Mouse (Mus musculus) hindbrain, embryonic 15.5 days (tissue): Measurements from ENCODE around the gene Nup37. TPM values are rescaled to one million over a fixed set of nuclear protein-coding genes. Genes with fewer than 3 reads are reported as not detected.
A peak's percentile ranks its signal among the peaks of the same experiment; 100 is the strongest.

Experiments
- ATAC-seq: fragments of 200-750 bp; cut with Nextera tagmentation; 2 replicates; pipeline ENCODE4 v1.8.0; 2017; ENCODE audit warnings: low read depth, moderate number of reproducible peaks, moderate TSS enrichment; ENCODE audit not compliant: low FRiP score
- H3K27ac ChIP-seq: fragments of 300-500 bp; sonication (generic); replicated peaks from 2 replicates; pipeline ENCODE4 v1.5.1; 2015; ENCODE audit warnings: mild to moderate bottlenecking, inconsistent platforms
- H3K27me3 ChIP-seq: fragments of 300-500 bp; sonication (generic); 2 replicates; pipeline ENCODE4 v1.6.1; 2015; ENCODE audit warnings: control low read depth, inconsistent platforms
- H3K36me3 ChIP-seq: fragments of 300-500 bp; sonication (generic); 2 replicates; pipeline ENCODE4 v1.6.1; 2015; ENCODE audit warnings: control low read depth, inconsistent platforms
- H3K4me1 ChIP-seq: fragments of 300-500 bp; sonication (generic); replicated peaks from 2 replicates; pipeline ENCODE4 v1.6.1; 2015; ENCODE audit warnings: control low read depth, inconsistent platforms
- H3K4me2 ChIP-seq: fragments of 300-500 bp; sonication (generic); 2 replicates; pipeline ENCODE4 v1.6.1; 2015; ENCODE audit warnings: moderate library complexity, mild to moderate bottlenecking, inconsistent platforms
- H3K4me3 ChIP-seq: fragments of 300-500 bp; sonication (generic); 2 replicates; pipeline ENCODE4 v1.5.1; 2015; ENCODE audit warnings: mild to moderate bottlenecking, inconsistent platforms
- H3K9ac ChIP-seq: fragments of 300-500 bp; sonication (generic); 2 replicates; pipeline ENCODE4 v1.6.1; 2015; ENCODE audit warnings: inconsistent platforms
- H3K9me3 ChIP-seq: fragments of 300-500 bp; sonication (generic); 2 replicates; pipeline ENCODE4 v1.6.1; 2016; ENCODE audit warnings: control low read depth, inconsistent platforms
- WGBS: fragments of 180-500 bp; shearing (Covaris S2); methylation state at CpG from one replicate; pipeline ENCODE4 v1.1.7; 2015; 5-methylcytosine and 5-hydroxymethylcytosine counted together
- polyA plus RNA-seq: library from polyadenylated mRNA; unstranded; fragments of >200 nt; fragmentation: Nextera tagmentation; extraction: Ambion mirVana; gene quantifications from 2 replicates; pipeline ENCODE4 v1.2.1, GENCODE M21; 2015

Gene Nup37
- polyA plus RNA-seq, 1 experiment from 2014 or later, result 25.2 TPM

DNA sequence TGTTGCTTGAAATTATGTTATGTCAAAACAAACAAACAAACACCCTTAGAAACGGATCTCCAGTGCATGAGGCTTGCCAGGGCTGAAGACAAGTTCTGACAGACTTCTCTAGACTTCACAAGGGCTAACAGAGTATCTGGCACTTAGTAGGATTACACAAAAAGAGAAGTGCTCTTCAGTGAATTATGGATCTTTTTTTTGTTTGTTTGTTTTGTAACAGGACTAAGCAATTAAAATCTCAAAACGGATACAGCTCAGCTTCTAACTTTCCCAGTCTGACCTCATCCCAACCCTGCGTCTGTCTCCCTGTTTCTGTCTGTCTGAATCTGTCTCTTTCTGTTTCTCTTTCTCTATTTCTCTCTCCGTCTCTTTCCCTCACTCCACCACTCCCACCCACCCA is 53.7 kb downstream of the Nup37 start:
- Histone ChIP-seq H3K36me3 (peaks cover 2% of the 10 kb centered on the region; the same call in 1 of the 2 replicates), H3K4me1 (peaks cover 5% of the 10 kb centered on the region), H3K27ac (no peak overlapping the region), H3K4me2 (peak overlapping the region; percentile 70), H3K9me3 (no peaks in the 10 kb centered on the region), H3K4me3 (peak overlapping the region; percentile 59), H3K9ac (0 out of 2 replicates have a peak overlapping the region, but pooled peaks have one; percentile 4), H3K27me3 (no peaks in the 10 kb centered on the region)
- ATAC-seq, result peak; percentile 62
- 16% methylated on average over 4 of the region's 4 CpGs for WGBS

DNA sequence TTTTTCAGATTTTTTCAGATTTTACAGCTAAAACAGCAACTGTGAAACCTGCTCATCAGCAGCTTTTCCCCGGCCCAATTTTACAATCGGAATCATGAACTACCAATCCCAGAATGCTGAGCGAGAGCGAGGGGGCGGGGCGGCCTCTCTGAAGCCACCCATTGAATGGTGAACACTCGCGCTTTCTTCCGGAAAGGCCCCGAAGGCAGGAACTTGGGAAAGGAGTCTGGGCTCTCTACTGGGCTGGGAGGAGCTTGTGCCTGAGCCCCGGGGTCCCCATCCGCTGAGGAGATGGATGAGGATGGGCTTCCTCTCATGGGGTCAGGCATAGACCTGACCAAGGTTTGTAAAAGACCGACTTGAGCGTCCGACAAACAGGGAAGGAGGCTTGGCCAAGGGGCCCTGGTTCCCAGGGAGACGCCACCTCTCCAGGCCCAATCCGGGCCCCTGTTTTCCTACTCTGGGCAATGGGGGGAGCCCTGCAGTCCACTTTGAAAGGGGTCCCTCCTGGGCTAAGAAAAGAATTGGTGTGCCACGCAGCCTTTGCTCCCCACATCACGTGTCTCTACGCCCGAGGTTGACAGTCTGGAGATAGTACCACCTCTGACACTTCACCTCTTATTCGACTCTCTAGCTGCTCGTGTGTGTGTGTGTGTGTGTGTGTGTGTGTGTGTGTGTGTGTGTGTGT is 54.3 kb downstream of the Nup37 start, which contains the start of gene Washc3:
TSS of gene Washc3 (plus strand) at position 143 of the 688 bp plus-strand sequence.
- H3K27ac ChIP-seq, result peak within 1 kb of the TSS; percentile 86
- peak within 1 kb of the TSS; percentile 69 for H3K9ac ChIP-seq
- H3K9me3 ChIP-seq, result no peaks in the 10 kb centered on the region
- peaks cover 2% of the 10 kb centered on the region; the same call in 1 of the 2 replicates for H3K36me3 ChIP-seq
- peak within 1 kb of the TSS; percentile 59 for H3K4me3 ChIP-seq
- no peaks in the 10 kb centered on the region for H3K27me3 ChIP-seq
- WGBS, result under 1% methylated on average over 23 of the region's 23 CpGs
- peak within 1 kb of the TSS; percentile 70 for H3K4me2 ChIP-seq
- ATAC-seq, result peak; percentile 100
- peaks cover 5% of the 10 kb centered on the region for H3K4me1 ChIP-seq

DNA sequence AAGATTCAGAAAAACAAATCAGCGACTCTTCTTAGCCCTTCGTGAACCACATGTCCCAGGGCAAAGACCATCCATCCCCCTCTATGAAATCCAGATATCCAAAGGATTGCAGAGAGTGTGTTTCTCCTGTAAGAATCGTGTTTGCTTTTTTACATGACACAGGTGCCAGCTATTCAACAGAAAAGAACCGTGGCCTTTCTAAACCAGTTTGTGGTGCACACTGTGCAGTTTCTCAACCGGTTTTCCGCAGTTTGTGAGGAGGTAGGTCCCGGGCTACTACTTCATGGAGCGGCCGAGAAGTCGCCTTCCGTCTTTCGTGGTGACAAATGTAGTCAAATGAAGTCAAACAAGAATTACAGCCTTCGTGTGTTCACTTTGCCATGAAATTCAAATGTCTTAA is 54.9 kb downstream of the Nup37 start:
- H3K27me3 ChIP-seq, result no peaks in the 10 kb centered on the region
- H3K4me3 ChIP-seq, result peak overlapping the region; percentile 59
- ATAC-seq, result no peak
- peaks cover 5% of the 10 kb centered on the region for H3K4me1 ChIP-seq
- no peaks in the 10 kb centered on the region for H3K9me3 ChIP-seq
- 74% methylated on average over 13 of the region's 13 CpGs for WGBS
- peaks cover 2% of the 10 kb centered on the region; the same call in 1 of the 2 replicates for H3K36me3 ChIP-seq
- peak overlapping the region; percentile 70 for H3K4me2 ChIP-seq
- H3K27ac ChIP-seq, result peak overlapping the region; percentile 86
- H3K9ac ChIP-seq, result peak overlapping the region; percentile 69

DNA sequence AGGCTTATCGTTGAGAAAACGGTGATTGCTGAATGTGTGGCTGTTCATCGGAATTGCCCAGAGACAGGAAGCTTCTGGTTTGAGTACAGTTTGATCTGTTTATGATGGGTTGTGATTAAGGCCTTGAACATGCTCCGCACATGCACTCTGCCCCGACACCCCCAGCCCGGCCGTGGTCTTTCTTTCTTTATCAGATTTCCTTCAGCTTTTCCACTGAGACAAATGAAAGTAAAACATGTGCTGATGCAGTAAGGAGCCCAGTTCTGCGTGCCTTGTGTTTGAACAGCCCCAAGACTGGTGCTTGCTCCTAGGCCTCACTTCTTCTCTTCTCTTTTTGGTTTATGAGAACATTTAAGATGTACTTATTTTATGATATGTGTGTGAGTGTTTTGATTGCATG is 55.8 kb downstream of the Nup37 start:
- WGBS, result 95% methylated on average over 8 of the region's 8 CpGs
- no peak overlapping the region for H3K27ac ChIP-seq
- peaks cover 2% of the 10 kb centered on the region; the same call in 1 of the 2 replicates for H3K36me3 ChIP-seq
- peaks cover 5% of the 10 kb centered on the region for H3K4me1 ChIP-seq
- H3K4me3 ChIP-seq, result no peak overlapping the region
- H3K9me3 ChIP-seq, result no peaks in the 10 kb centered on the region
- no peak overlapping the region for H3K4me2 ChIP-seq
- no peaks in the 10 kb centered on the region for H3K27me3 ChIP-seq
- no peak for ATAC-seq
- no peak overlapping the region for H3K9ac ChIP-seq

DNA sequence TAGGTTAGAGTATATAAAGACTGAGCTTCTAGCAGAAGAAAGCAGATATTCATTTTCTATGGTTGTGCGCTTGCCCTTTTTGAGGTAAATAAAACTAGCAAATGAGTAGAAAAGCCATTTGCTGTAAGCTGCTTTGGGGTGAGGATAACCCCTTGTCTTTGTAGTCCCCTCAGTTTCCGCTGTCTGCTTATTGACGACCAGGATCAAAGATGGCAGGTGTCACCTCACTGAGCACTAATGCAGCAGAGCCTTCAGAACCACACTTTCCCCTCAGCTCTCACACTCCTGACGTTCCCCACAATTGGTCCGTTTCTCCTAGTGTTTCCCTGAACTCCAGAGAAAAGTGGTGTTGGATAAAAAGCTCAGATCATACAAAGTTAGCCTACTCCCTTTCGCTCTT is 56.4 kb downstream of the Nup37 start:
- no peaks in the 10 kb centered on the region for H3K27me3 ChIP-seq
- peaks cover 5% of the 10 kb centered on the region for H3K4me1 ChIP-seq
- ATAC-seq, result no peak
- H3K9me3 ChIP-seq, result no peaks in the 10 kb centered on the region
- 90% methylated on average over 6 of the region's 6 CpGs for WGBS
- H3K9ac ChIP-seq, result no peak overlapping the region
- no peak overlapping the region for H3K4me3 ChIP-seq
- no peak overlapping the region for H3K4me2 ChIP-seq
- H3K27ac ChIP-seq, result no peak overlapping the region
- H3K36me3 ChIP-seq, result peaks cover 2% of the 10 kb centered on the region; the same call in 1 of the 2 replicates

DNA sequence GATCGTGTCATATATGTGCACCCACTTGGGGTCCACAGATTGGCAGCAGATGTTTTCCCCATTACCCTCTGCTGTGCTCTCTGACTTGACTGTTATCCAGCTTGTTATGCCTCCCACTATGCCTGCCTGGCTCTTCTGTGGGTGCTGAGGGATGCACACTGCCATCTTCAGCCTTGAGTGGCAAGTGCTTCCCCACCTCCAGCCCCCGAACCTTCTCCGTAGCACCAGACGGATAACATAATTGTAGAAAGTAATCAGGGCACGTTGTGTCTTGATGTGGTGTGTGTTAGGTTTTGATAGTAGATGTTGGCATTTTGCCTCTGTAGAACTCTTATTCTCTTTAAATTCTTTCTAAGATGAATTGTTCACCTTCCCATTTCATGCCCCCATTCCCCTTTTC is 65.9 kb downstream of the Nup37 start:
- no peak overlapping the region for H3K9ac ChIP-seq
- H3K4me2 ChIP-seq, result no peak overlapping the region
- H3K36me3 ChIP-seq, result peaks cover 6% of the 10 kb centered on the region; the same call in 1 of the 2 replicates
- 86% methylated on average over 5 of the region's 5 CpGs for WGBS
- H3K9me3 ChIP-seq, result no peaks in the 10 kb centered on the region
- no peak overlapping the region for H3K27ac ChIP-seq
- no peak overlapping the region for H3K4me3 ChIP-seq
- no peak for ATAC-seq
- H3K4me1 ChIP-seq, result no peaks in the 10 kb centered on the region
- H3K27me3 ChIP-seq, result no peaks in the 10 kb centered on the region

DNA sequence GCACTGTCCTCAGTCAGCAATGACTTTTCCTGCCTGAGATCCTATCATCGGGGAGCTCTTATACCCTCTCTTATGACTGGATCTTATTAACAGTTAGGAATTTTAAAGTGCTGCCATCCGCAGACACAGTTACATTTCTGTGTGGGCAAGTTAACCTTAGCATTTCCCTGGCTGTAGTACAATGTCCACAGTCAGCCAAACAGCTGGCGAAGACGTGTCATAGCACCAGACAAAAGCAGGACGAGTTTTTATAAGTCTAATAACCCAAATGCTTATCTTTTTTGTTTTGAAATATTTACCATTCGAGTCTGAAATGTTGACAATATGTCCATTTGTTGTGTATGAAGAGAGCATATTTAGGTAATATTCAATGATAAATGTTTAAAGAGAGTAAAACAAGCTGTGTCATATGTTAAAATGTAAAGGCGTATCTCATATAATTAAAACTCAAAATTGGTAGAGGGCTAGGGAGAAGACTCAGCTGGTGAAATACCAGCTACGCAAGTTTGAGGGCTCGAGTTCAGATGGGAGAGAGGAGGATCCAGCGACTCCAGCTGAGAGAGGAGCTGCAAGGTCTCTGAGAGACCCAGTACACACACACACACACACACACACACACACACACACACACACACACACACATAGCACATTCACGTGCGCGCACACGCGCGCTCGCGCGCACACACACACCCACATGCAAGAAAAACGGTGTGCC is 68.2 kb downstream of the Nup37 start:
- no peaks in the 10 kb centered on the region for H3K4me1 ChIP-seq
- H3K4me3 ChIP-seq, result no peak overlapping the region
- H3K9ac ChIP-seq, result no peak overlapping the region
- no peaks in the 10 kb centered on the region for H3K9me3 ChIP-seq
- no peaks in the 10 kb centered on the region for H3K27me3 ChIP-seq
- no peak overlapping the region for H3K4me2 ChIP-seq
- ATAC-seq, result no peak
- H3K27ac ChIP-seq, result no peak overlapping the region
- H3K36me3 ChIP-seq, result peaks cover 13% of the 10 kb centered on the region; the same call in 1 of the 2 replicates
- WGBS, result 94% methylated on average over 20 of the region's 20 CpGs

DNA sequence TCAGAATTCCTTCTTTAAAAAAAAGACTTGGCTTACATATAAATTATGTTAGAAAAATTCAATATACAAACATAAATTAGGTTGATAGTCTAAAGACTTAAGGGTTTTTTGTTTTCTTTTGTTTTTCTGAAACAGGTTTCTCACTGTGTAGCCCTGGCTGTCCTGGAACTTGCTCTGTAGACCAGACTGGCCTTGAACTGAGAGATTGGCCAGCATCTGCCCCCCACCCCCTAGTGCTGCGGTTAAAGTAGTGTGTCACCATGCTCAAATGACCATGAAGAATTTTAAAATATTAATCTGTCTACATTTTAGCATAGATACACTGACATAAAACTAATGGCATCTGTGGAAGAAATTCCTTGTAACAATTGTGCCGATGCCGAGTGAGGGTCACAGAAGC is 71.4 kb downstream of the Nup37 start:
- H3K27me3 ChIP-seq, result no peaks in the 10 kb centered on the region
- no peaks in the 10 kb centered on the region for H3K4me1 ChIP-seq
- ATAC-seq, result no peak
- no peaks in the 10 kb centered on the region for H3K9me3 ChIP-seq
- H3K4me3 ChIP-seq, result no peak overlapping the region
- 95% methylated on average over 3 of the region's 3 CpGs for WGBS
- H3K9ac ChIP-seq, result no peak overlapping the region
- no peak overlapping the region for H3K4me2 ChIP-seq
- H3K27ac ChIP-seq, result no peak overlapping the region
- H3K36me3 ChIP-seq, result peaks cover 13% of the 10 kb centered on the region; the same call in 1 of the 2 replicates

DNA sequence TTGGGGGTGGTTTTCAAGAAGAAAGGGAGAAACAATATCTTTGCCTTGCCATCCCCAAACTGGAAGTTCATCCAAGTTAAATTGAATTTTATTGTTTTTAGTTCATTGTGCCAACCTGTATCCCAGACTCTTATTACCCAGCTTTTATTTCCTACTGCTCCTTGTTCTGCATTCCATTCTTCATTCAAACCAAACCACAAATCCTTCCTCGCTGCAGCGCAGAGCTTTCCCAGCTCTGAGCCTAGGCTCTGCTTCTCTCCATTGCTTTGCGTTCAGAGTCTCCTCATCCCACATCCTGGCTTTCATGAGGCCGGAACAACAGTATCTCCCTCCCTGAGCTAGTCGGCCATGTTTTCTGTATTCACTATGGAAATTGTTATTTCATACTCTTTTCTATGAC is 74.9 kb downstream of the Nup37 start:
- Histone ChIP-seq H3K27me3 (no peaks in the 10 kb centered on the region), H3K4me2 (no peak overlapping the region), H3K4me3 (no peak overlapping the region), H3K4me1 (no peaks in the 10 kb centered on the region), H3K9ac (no peak overlapping the region), H3K9me3 (no peaks in the 10 kb centered on the region), H3K27ac (no peak overlapping the region), H3K36me3 (peaks cover 11% of the 10 kb centered on the region; the same call in 1 of the 2 replicates)
- 91% methylated on average over 5 of the region's 5 CpGs for WGBS
- ATAC-seq, result no peak

DNA sequence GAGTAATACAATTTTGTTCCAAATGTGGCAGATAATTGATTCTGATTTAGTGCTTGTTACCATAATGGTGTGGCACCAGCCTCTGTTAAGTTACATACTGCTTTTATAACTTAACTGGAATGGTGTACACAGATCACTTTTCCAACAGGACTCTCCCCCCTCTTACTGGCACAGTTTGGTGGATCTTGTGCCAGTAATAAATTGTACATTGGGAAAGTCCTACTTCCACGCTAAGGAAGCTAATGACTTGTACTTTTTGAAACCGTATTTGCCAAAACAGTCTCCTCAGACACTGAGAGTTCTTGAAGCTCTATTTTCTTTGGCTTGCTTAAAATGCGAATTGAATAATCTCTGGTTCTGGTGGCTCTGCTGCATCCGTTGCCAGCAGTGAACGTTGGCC is 78.6 kb downstream of the Nup37 start:
- Histone ChIP-seq H3K4me2 (no peak overlapping the region), H3K27ac (no peak overlapping the region), H3K9ac (no peak overlapping the region), H3K4me3 (no peak overlapping the region), H3K4me1 (no peaks in the 10 kb centered on the region), H3K27me3 (no peaks in the 10 kb centered on the region), H3K36me3 (0 out of 2 replicates have a peak, but pooled peaks cover 3% of the 10 kb centered on the region), H3K9me3 (no peaks in the 10 kb centered on the region)
- 90% methylated on average over 5 of the region's 5 CpGs for WGBS
- ATAC-seq, result no peak

DNA sequence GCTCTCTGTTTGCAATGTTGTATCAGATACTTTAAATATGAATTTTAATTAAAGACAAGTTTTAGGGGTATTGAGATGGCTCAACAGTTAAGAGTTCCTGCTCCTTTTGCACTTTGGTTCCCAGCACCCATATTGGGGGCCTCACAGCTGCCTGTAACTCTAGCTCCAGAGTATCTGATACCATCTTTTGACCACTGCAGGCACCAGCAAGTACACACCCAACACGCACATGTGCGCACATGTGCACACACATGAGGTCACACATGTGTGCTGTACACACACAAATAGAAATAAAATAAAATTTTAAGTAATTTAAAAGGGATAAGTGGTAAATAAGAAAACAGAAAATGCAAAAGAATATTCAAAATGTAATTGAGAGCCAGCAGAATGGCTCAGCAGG is 81.2 kb downstream of the Nup37 start:
- Histone ChIP-seq H3K4me2 (no peak overlapping the region), H3K4me3 (no peak overlapping the region)
- WGBS, result 100% methylated on average over 2 of the region's 2 CpGs

More for the DNA sequence above, 81.2 kb downstream of the Nup37 start:
- 0 out of 2 replicates have a peak, but pooled peaks cover 3% of the 10 kb centered on the region for H3K36me3 ChIP-seq
- H3K27ac ChIP-seq, result no peak overlapping the region
- no peaks in the 10 kb centered on the region for H3K9me3 ChIP-seq
- no peaks in the 10 kb centered on the region for H3K27me3 ChIP-seq
- H3K9ac ChIP-seq, result no peak overlapping the region
- ATAC-seq, result no peak
- H3K4me1 ChIP-seq, result no peaks in the 10 kb centered on the region
